Mouse (Mus musculus): ENCODE measurements around the gene Otor. TPM values are rescaled to one million over a fixed set of nuclear protein-coding genes. Genes with fewer than 3 reads are reported as not detected.

Otor gene
- 1.1 and 1.5 TPM in 2 replicates for polyA plus RNA-seq (2014; fragmentation: Nextera tagmentation; extraction: Ambion mirVana)

GRCm38 (mm10) chr2:143078198-143078851, at the start of gene Otor:
Gene Otor (plus strand): TSS chr2:143078473.
- H3K4me1 ChIP-seq (replicated peaks; ENCODE audit: control insufficient read depth, insufficient read depth, low read length): peaks cover 11% of the 10 kb centered on the region
- WGBS: 45% methylated on average over 8 of the region's 8 CpGs
- no peak within 1 kb of the TSS for H3K4me2 ChIP-seq (ENCODE audit: low read length)
- no peak within 1 kb of the TSS for H3K4me3 ChIP-seq (ENCODE audit: low read depth, low read length)
- no peak within 1 kb of the TSS for H3K27ac ChIP-seq (ENCODE audit: low read depth)
- no peak for ATAC-seq (replicated peaks; ENCODE audit: low FRiP score, low TSS enrichment, low read depth)
- no peaks in the 10 kb centered on the region for H3K27me3 ChIP-seq (replicated peaks; ENCODE audit: control insufficient read depth, insufficient read depth, low read length)
- no peaks in the 10 kb centered on the region for H3K9me3 ChIP-seq (ENCODE audit: control insufficient read depth, low read length)
- H3K9ac ChIP-seq (ENCODE audit: low read length): no peak within 1 kb of the TSS
- no peaks in the 10 kb centered on the region for H3K36me3 ChIP-seq (ENCODE audit: control insufficient read depth, insufficient read depth, low read length)
- DNase-seq (ENCODE audit: low spot score): no peak

- Histone ChIP-seq H3K4me1 (replicated peaks; ENCODE audit: control insufficient read depth, insufficient read depth, low read length) (peaks cover 5% of the 10 kb centered on the region), H3K4me3 (ENCODE audit: low read depth, low read length) (no peak overlapping the region), H3K4me2 (ENCODE audit: low read length) (no peak overlapping the region), H3K9me3 (ENCODE audit: control insufficient read depth, low read length) (no peaks in the 10 kb centered on the region), H3K27me3 (replicated peaks; ENCODE audit: control insufficient read depth, insufficient read depth, low read length) (no peaks in the 10 kb centered on the region), H3K36me3 (ENCODE audit: control insufficient read depth, insufficient read depth, low read length) (no peaks in the 10 kb centered on the region), H3K9ac (ENCODE audit: low read length) (no peak overlapping the region), H3K27ac (ENCODE audit: low read depth) (no peak overlapping the region)
- ATAC-seq (replicated peaks; ENCODE audit: low FRiP score, low TSS enrichment, low read depth) (no peak), DNase-seq (ENCODE audit: low spot score) (no peak)
- WGBS: 95% methylated on average over 1 of the region's 1 CpGs
Observed at GRCm38 (mm10) chr2:143031283-143031682, 47.0 kb upstream of the Otor start.

GRCm38 (mm10) chr2:143032378-143033255, 45.7 kb upstream of the Otor start:
- DNase-seq (ENCODE audit: low spot score) (no peak), ATAC-seq (replicated peaks; ENCODE audit: low FRiP score, low TSS enrichment, low read depth) (no peak)
- H3K27me3 ChIP-seq (replicated peaks; ENCODE audit: control insufficient read depth, insufficient read depth, low read length): no peaks in the 10 kb centered on the region

GRCm38 (mm10) chr2:143034350-143035085, 43.8 kb upstream of the Otor start:
- DNase-seq (ENCODE audit: low spot score): peak; percentile 57
- no peak for ATAC-seq (replicated peaks; ENCODE audit: low FRiP score, low TSS enrichment, low read depth)
- Histone ChIP-seq H3K36me3 (ENCODE audit: control insufficient read depth, insufficient read depth, low read length) (no peaks in the 10 kb centered on the region), H3K27me3 (replicated peaks; ENCODE audit: control insufficient read depth, insufficient read depth, low read length) (no peaks in the 10 kb centered on the region), H3K9ac (ENCODE audit: low read length) (no peak overlapping the region), H3K4me3 (ENCODE audit: low read depth, low read length) (no peak overlapping the region), H3K4me1 (replicated peaks; ENCODE audit: control insufficient read depth, insufficient read depth, low read length) (peaks cover 5% of the 10 kb centered on the region), H3K9me3 (ENCODE audit: control insufficient read depth, low read length) (no peaks in the 10 kb centered on the region), H3K4me2 (ENCODE audit: low read length) (peak overlapping the region; percentile 31), H3K27ac (ENCODE audit: low read depth) (peak overlapping the region; percentile 23; the same call in 1 of the 2 replicates)
- 47% methylated on average over 7 of the region's 7 CpGs for WGBS

More at GRCm38 (mm10) chr2:143032378-143033255, 45.7 kb upstream of the Otor start:
- Histone ChIP-seq H3K9me3 (ENCODE audit: control insufficient read depth, low read length) (no peaks in the 10 kb centered on the region), H3K4me2 (ENCODE audit: low read length) (no peak overlapping the region), H3K9ac (ENCODE audit: low read length) (no peak overlapping the region), H3K36me3 (ENCODE audit: control insufficient read depth, insufficient read depth, low read length) (no peaks in the 10 kb centered on the region), H3K27ac (ENCODE audit: low read depth) (no peak overlapping the region), H3K4me1 (replicated peaks; ENCODE audit: control insufficient read depth, insufficient read depth, low read length) (peaks cover 5% of the 10 kb centered on the region), H3K4me3 (ENCODE audit: low read depth, low read length) (no peak overlapping the region)
- 62% methylated on average over 10 of the region's 10 CpGs for WGBS

GRCm38 (mm10) chr2:143035086-143035593, 43.1 kb upstream of the Otor start:
- Histone ChIP-seq H3K4me1 (replicated peaks; ENCODE audit: control insufficient read depth, insufficient read depth, low read length) (peaks cover 5% of the 10 kb centered on the region), H3K27ac (ENCODE audit: low read depth) (peak overlapping the region; percentile 23; the same call in 1 of the 2 replicates), H3K4me2 (ENCODE audit: low read length) (peak overlapping the region; percentile 31), H3K27me3 (replicated peaks; ENCODE audit: control insufficient read depth, insufficient read depth, low read length) (no peaks in the 10 kb centered on the region), H3K36me3 (ENCODE audit: control insufficient read depth, insufficient read depth, low read length) (no peaks in the 10 kb centered on the region), H3K4me3 (ENCODE audit: low read depth, low read length) (no peak overlapping the region), H3K9ac (ENCODE audit: low read length) (no peak overlapping the region), H3K9me3 (ENCODE audit: control insufficient read depth, low read length) (no peaks in the 10 kb centered on the region)
- ATAC-seq (replicated peaks; ENCODE audit: low FRiP score, low TSS enrichment, low read depth) (no peak), DNase-seq (ENCODE audit: low spot score) (no peak)
- 63% methylated on average over 10 of the region's 10 CpGs for WGBS

GRCm38 (mm10) chr2:143041596-143041995, 36.7 kb upstream of the Otor start:
- 94% methylated on average over 1 of the region's 1 CpGs for WGBS
- H3K9ac ChIP-seq (ENCODE audit: low read length): no peak overlapping the region
- H3K27me3 ChIP-seq (replicated peaks; ENCODE audit: control insufficient read depth, insufficient read depth, low read length): no peaks in the 10 kb centered on the region
- H3K4me2 ChIP-seq (ENCODE audit: low read length): no peak overlapping the region
- ATAC-seq (replicated peaks; ENCODE audit: low FRiP score, low TSS enrichment, low read depth) (no peak), DNase-seq (ENCODE audit: low spot score) (no peak)
- H3K4me1 ChIP-seq (replicated peaks; ENCODE audit: control insufficient read depth, insufficient read depth, low read length): no peaks in the 10 kb centered on the region
- no peaks in the 10 kb centered on the region for H3K36me3 ChIP-seq (ENCODE audit: control insufficient read depth, insufficient read depth, low read length)
- no peak overlapping the region for H3K4me3 ChIP-seq (ENCODE audit: low read depth, low read length)
- H3K9me3 ChIP-seq (ENCODE audit: control insufficient read depth, low read length): no peaks in the 10 kb centered on the region
- H3K27ac ChIP-seq (ENCODE audit: low read depth): no peak overlapping the region

GRCm38 (mm10) chr2:143055251-143055650, 23.0 kb upstream of the Otor start:
- H3K4me2 ChIP-seq (ENCODE audit: low read length): no peak overlapping the region
- H3K9me3 ChIP-seq (ENCODE audit: control insufficient read depth, low read length): no peaks in the 10 kb centered on the region
- no peaks in the 10 kb centered on the region for H3K36me3 ChIP-seq (ENCODE audit: control insufficient read depth, insufficient read depth, low read length)
- H3K4me3 ChIP-seq (ENCODE audit: low read depth, low read length): no peak overlapping the region
- ATAC-seq (replicated peaks; ENCODE audit: low FRiP score, low TSS enrichment, low read depth) (no peak), DNase-seq (ENCODE audit: low spot score) (no peak)
- H3K4me1 ChIP-seq (replicated peaks; ENCODE audit: control insufficient read depth, insufficient read depth, low read length): no peaks in the 10 kb centered on the region
- H3K27me3 ChIP-seq (replicated peaks; ENCODE audit: control insufficient read depth, insufficient read depth, low read length): 0 out of 2 replicates have a peak, but pooled peaks cover 3% of the 10 kb centered on the region
- no peak overlapping the region for H3K27ac ChIP-seq (ENCODE audit: low read depth)
- no peak overlapping the region for H3K9ac ChIP-seq (ENCODE audit: low read length)

GRCm38 (mm10) chr2:143056736-143057135, 21.5 kb upstream of the Otor start:
- Histone ChIP-seq H3K27ac (ENCODE audit: low read depth) (no peak overlapping the region), H3K4me1 (replicated peaks; ENCODE audit: control insufficient read depth, insufficient read depth, low read length) (no peaks in the 10 kb centered on the region), H3K4me2 (ENCODE audit: low read length) (no peak overlapping the region), H3K4me3 (ENCODE audit: low read depth, low read length) (no peak overlapping the region), H3K9ac (ENCODE audit: low read length) (no peak overlapping the region), H3K36me3 (ENCODE audit: control insufficient read depth, insufficient read depth, low read length) (no peaks in the 10 kb centered on the region), H3K9me3 (ENCODE audit: control insufficient read depth, low read length) (no peaks in the 10 kb centered on the region), H3K27me3 (replicated peaks; ENCODE audit: control insufficient read depth, insufficient read depth, low read length) (0 out of 2 replicates have a peak, but pooled peaks cover 3% of the 10 kb centered on the region)
- ATAC-seq (replicated peaks; ENCODE audit: low FRiP score, low TSS enrichment, low read depth): no peak
- WGBS: 82% methylated on average over 5 of the region's 5 CpGs
- DNase-seq (ENCODE audit: low spot score): no peak
